Mouse (Mus musculus) layer of hippocampus, postnatal 36 days (tissue): ENCODE data around the gene Slc47a1. TPM values are rescaled to one million over a fixed set of nuclear protein-coding genes. Genes with fewer than 3 reads are reported as not detected.
A peak's percentile ranks its signal among the peaks of the same experiment; 100 is the strongest.
"Not testable (repeated sequence)": the region's sequence is repeated elsewhere in the genome, so short reads cannot be mapped to it uniquely, and the experiment has no call there.

Experiments
- DNase-seq, 2 experiments: peaks; one replicate each; pipeline ENCODE4 v3.0.0; 2022
- total RNA-seq, 2 experiments: library from RNA; stranded (reverse); gene quantifications; 2 replicates each; pipeline ENCODE4 v1.2.3; 2021

Gene Slc47a1
- 1 to 10 TPM in 1 of 2 experiments, under 1 TPM in 1; 0.40 to 3.5 TPM for total RNA-seq

GRCm38 (mm10) chr11:61377881-61378613 is at the start of gene Slc47a1:
Slc47a1 (minus strand) TSS chr11:61378345.
- DNase-seq, result no peak

DNA sequence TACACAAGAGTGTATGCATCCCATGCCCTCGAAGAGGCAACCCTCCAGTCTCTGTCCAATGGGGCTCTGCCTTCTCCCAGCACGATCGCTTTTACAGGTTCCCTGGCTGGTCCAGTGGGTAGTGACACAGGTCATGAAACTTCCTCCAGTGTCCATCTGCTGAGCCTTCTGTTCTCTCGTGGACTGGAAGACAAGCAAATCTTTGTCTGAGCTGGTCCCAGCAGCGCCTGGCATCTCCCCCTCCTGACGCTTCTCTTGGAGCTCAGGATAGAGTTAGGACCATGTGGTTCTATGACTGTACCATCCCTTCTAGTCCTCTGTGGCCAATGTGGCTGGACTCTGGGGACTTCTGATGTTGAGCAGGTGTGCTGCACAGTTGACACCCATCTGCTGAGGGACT is 41.1 kb upstream of the Slc47a1 start:
- no peak for DNase-seq

GRCm38 (mm10) chr11:61417945-61418551 is 39.9 kb upstream of the Slc47a1 start:
- DNase-seq, result peak; percentile 78 to 83

- not testable (repeated sequence) for DNase-seq
Observed at GRCm38 (mm10) chr11:61416540-61416939, 38.4 kb upstream of the Slc47a1 start.

DNA sequence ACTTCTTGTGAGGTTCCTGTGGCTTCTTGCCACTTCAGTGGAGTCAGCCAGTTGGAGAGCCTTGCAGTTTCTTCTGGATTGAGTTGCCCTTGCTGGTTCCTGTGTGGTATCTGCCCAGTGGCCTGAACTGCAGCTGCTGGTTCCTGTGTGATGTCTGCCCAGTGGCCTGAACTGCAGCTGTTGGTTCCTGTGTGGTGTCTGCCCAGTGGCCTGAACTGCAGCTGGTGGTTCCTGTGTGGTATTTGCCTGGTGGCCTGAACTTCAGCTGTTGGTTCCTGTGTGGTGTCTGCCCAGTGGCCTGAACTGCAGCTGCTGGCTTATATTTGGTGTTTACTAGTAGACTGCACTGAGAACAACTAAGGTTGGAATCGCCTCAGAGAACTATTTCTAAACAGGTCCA is 37.3 kb upstream of the Slc47a1 start:
- DNase-seq, result no peak

GRCm38 (mm10) chr11:61414560-61414959 is 36.4 kb upstream of the Slc47a1 start:
- DNase-seq, result no peak

- DNase-seq, result no peak
Observed at GRCm38 (mm10) chr11:61413411-61413810, 35.3 kb upstream of the Slc47a1 start.

DNA sequence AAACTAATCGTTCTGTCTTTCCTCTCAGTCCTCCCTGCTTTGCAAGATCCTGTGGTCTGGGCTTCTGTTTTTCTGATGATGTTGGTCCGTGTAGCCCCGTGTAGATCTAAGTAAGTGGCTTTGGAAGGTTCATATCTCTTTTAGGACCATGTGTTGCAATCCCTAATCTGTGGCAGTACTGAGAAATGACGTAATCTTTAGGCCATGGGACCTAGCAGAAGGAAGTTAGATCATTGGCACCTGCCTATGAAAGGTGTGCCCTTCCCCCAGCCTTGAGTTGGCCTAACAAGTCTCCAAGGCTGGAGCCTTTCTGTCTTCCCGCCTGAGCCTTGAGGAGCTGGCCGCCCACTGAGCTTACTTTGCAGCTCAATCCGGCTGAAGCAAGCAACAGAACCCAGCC is 33.7 kb upstream of the Slc47a1 start:
- DNase-seq, result no peak

GRCm38 (mm10) chr11:61411221-61411620 is 33.1 kb upstream of the Slc47a1 start:
- no peak for DNase-seq

- peak; percentile 79 to 88 for DNase-seq
Observed at GRCm38 (mm10) chr11:61410129-61410528, 32.0 kb upstream of the Slc47a1 start.

DNA sequence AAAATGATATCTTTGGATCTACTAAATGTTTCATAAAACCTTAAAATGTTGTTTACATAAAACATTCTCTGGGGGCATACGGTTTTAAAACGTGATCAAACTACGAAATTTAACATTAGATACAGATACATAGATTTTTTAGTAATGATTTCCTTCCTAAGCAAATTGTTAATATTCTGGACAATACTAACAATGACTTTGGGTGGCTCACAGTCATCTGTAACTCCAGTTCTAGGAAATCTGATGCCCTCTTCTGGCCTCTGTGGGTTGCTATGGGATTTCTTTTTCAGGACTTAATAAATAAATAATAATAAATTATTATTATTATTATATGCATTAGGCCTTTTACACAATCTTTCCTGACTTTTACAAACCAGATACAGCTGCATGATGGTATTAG is 30.9 kb upstream of the Slc47a1 start:
- no peak for DNase-seq

GRCm38 (mm10) chr11:61408184-61409027 is 30.3 kb upstream of the Slc47a1 start:
- DNase-seq, result peak; percentile 82 to 86

DNA sequence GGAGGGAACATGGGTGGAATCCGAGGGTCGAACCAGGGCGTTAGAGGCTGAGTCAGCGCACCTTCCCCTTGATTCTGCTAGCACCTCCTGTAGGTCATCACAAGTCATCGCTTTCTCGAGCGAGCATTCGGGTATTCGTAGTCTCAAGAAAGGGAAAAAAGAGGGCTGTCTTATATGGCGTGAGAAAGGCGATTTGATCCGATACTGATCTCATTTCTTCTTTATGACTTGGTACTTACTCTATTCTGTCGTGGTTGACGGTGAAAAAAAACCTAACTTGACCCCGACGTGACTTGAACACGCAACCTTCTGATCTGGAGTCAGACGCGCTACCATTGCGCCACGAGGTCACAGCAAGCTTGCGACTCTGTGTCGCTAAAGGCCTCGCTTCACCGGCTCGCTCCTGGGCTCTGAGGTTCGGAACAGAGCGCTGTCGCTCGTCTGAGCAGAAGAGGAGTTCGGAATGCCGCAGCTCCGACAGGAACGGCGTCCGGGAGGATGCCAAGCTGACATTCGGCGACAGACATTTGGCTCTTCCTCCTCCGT is 29.6 kb upstream of the Slc47a1 start:
- peak; percentile 96 to 98 for DNase-seq

DNA sequence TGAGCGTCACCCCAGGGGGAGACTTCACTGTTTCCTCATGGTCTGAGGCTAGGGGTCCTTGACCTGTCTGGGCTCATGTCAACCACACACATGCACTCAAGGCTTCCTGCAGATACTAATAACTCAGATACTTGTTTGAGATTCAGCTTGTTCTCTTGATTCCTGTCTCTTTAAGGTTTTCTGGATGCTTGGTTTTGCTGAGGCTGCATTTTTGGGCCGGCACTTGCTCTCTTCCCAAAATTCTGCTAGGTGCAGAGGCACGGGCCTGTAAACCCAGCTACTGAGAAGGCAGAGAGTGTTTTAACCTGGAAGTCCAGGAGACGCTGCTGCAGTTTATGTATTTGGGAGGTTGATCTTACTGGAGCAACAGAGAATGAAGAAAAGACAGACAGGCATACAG is 23.6 kb upstream of the Slc47a1 start:
- no peak for DNase-seq

DNA sequence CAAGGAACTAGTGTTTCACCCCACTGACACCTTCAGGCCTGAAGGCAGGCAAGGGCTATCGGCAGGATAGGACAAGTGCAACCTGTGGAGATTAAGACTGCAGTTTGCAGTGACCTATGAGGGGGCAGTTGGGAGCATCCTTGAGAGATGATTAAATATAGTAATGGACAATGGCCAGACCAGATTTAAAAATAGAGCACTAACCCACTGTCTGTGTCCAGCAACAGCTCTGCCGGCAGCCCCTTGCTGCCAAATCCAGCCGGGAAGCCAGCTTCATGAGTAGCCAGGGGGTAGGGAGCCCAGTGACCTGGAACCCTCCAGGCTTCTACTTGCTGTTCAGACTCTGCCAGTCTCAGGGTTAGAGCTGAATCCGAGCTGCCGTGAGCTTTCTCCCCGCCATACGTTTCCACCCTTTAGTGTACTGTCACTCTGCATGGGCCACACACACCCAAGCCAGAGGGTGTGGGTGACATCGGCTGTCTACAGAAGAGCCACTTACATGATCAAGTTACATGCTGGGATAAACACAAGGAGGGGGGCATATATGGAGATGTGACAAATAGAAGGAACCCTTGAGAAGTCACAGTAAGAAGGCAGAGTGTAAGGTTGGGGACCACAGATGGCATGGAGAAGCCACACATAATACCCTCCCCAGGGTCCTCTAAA is 22.7 kb upstream of the Slc47a1 start:
- no peak for DNase-seq

DNA sequence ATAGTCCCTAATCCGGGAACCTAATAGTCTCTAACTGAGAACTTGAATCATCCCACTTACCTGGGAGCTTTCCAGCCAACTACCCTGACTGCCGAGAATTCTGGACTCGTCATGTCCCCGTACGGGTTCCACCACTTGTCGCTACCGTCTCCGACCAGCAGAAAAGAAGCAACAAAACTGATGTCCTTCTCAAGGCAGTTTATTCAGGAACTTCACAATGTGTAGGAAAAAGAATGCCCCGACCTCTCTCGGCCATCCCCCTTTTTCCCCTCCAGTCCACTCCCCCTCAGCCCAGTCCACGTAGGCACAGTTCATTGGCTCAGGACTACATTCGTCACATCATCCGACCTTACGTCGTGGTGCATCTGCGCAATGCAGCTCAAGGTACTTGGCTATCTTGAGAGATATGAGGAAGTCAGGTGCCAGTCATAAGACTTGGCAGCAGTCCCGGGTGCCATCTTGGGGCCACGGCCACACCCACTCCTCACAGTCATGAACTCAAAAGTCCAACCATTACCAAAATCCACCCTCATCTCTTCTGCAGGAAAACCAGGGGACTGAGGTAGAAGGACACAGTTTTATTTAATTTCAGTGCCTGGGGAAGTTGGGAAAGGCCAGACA is 19.4 kb upstream of the Slc47a1 start:
- DNase-seq, result not testable (repeated sequence)

DNA sequence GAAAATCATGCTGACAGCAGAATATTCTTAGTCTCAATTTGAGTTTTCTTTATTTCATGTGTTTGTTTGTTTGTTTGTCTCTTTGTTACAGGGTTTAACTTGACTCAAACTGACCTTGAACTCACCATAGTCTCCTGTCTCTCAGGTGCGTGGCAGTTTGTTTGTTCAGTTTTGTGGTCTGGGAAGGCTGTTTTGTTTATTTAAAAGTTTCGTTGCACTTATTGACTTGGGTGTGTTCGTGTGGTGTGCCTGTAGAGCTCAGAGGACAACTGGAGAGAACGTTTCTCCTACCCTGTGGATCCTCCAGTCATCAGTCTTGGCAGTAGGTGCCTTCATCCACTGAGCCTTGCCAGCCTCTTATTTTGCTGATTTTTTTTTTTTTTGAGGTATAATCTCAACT is 10.8 kb upstream of the Slc47a1 start:
- DNase-seq, result no peak

DNA sequence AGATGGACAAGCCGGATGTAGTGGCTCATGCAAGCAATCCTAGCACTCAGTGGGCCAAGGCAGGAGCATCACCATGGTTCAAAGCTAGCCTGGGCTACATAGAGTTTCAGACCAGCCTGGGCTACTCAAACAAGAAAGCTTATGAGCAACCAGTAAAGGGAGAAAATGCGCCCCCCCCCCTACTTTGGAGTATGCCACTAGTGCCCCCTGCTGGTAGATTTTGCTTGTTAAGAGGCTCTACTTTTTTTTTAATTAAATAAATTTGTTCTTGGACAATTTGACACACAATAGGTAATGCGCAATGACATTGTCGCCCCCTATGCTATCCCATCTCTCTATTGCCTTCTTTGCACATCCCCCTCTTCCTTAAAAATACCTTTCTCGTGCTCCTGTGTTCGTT is 9.9 kb upstream of the Slc47a1 start:
- DNase-seq, result no peak

DNA sequence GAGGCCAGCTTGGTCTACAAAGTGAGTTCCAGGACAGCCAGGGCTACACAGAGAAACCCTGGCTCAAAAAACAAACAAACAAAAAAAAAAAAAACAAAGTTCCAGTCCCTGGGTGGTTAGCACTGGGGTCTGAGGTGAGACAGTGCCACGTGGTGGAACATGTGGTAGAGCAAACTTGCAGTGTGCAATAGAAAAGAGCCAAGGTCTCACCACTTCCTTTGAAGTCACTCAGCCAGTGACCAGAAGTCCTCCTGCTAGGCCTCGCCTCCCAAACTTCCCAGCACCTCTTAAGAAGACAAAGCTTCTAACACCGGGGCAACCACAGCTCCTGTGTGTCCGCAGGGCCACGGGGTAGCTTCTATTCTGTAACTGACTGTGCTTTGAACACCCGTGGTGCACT is 9.1 kb upstream of the Slc47a1 start:
- DNase-seq, result no peak

DNA sequence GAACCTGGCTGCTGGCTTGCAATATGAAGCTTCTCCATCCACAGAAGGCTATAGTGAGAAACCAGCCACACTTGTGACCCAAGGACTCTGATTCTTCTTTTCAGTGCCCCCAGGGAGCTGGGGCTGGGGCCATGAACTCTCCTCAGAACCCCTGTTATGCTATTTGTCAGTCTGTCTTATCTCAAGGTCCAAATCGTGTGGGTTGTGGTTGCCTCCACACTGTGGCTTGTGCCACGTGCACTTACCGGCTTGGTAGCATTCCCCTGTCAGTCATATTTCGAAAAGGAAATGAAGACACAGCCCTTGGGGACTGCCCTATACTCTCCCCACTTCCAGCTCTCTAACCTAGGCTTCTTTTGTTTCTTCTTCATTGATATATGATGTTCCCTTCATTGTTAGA is 7.6 kb upstream of the Slc47a1 start:
- no peak for DNase-seq

DNA sequence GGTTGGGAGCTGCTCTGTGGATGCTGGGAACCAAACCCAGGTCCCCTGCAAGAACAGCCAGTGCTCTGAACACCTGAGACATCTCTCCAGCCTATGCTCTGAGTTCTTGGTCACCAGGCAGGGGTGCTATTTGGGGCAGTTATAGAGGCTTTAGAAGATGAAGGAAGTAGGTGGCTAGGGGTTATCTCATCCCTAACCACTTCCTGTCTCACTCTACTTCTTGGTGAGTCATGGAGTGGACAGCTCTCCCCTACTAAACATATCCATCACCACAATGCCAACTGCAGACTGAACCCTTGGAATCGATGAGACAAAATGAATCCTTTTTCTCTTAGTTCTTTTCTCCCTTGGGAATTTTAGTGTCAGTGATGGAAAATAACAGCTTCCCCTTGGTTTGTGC is 3.1 kb upstream of the Slc47a1 start:
- no peak for DNase-seq

GRCm38 (mm10) chr11:61378651-61379050 is 506 bp upstream of the Slc47a1 start:
- DNase-seq, result no peak
